Mouse (Mus musculus): ENCODE measurements around the gene Cpt1b.

Gene Cpt1b

GRCm38 (mm10) chr15:89379429-89379828, 46.2 kb downstream of the Cpt1b start:
- no peak for DNase-seq (ENCODE audit: inconsistent ontology term)

- DNase-seq (ENCODE audit: inconsistent ontology term): peak; percentile 39
Measured at GRCm38 (mm10) chr15:89378831-89379401, 46.7 kb downstream of the Cpt1b start, which contains the start of gene Odf3b. Odf3b (minus strand) TSS chr15:89379282.

- DNase-seq (ENCODE audit: inconsistent ontology term): no peak
Measured at GRCm38 (mm10) chr15:89377938-89378828, 47.5 kb downstream of the Cpt1b start.

GRCm38 (mm10) chr15:89377362-89377761, 48.3 kb downstream of the Cpt1b start:
- no peak for DNase-seq (ENCODE audit: inconsistent ontology term)

- DNase-seq (ENCODE audit: inconsistent ontology term): no peak
Measured at GRCm38 (mm10) chr15:89376957-89377356, 48.7 kb downstream of the Cpt1b start, which contains the start of gene Tymp. Tymp (minus strand) TSS chr15:89377039.

- DNase-seq (ENCODE audit: inconsistent ontology term): no peak
Measured at GRCm38 (mm10) chr15:89376040-89376439, 49.6 kb downstream of the Cpt1b start.

GRCm38 (mm10) chr15:89374801-89375534, 50.7 kb downstream of the Cpt1b start:
- no peak for DNase-seq (ENCODE audit: inconsistent ontology term)

GRCm38 (mm10) chr15:89374340-89374739, 51.3 kb downstream of the Cpt1b start:
- no peak for DNase-seq (ENCODE audit: inconsistent ontology term)

- DNase-seq (ENCODE audit: inconsistent ontology term): peak; percentile 93
Measured at GRCm38 (mm10) chr15:89373762-89374248, 51.9 kb downstream of the Cpt1b start, which contains the start of gene Sco2. Sco2 (minus strand) TSS chr15:89373846.

- DNase-seq (ENCODE audit: inconsistent ontology term): peak; percentile 81
Measured at GRCm38 (mm10) chr15:89373027-89373761, 52.5 kb downstream of the Cpt1b start.

- DNase-seq (ENCODE audit: inconsistent ontology term): no peak
Measured at GRCm38 (mm10) chr15:89372536-89372935, 53.1 kb downstream of the Cpt1b start.

- no peak for DNase-seq (ENCODE audit: inconsistent ontology term)
Measured at GRCm38 (mm10) chr15:89372068-89372467, 53.6 kb downstream of the Cpt1b start.

Data from Muller cell, postnatal 12 days (primary cell).